Mouse (Mus musculus): ENCODE data around the gene Pak3.
"Not testable (repeated sequence)": the region's sequence is repeated elsewhere in the genome, so short reads cannot be mapped to it uniquely, and the experiment has no call there.

The Pak3 gene

DNA sequence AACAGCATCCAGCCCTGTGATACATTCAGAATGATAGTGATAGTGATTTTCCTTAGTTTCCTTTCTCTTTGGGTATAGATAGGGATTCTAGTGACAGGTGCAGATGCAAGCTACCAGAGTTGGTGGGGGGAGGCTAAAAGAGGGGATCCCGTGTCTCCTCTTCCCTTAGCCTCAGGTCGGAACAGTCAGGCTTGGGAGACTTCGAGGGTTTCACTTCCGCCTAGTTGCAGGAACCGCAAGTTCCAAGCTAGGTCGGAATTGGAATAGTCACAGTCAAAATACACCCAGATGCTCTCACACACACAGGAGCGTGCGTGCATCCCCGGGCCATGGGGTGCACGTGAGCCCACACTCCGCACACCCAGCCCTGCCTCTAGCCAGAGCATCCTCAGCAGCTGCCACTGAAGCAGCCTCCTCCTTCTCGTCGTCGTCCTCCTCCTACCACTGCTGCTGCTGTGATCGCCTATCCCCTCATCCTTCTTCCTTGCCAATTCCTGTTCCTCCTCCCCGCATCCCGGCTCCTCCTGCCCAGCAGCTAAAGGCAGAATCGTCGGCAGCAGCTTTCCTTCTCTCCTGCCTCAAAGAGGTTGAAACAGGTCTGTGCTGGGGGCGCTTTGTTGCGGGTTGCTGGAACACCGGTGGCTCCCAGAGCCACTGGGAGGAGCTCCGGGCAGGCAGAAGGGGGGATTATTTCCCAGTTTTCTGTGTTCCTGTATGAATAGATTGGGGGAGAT is at the start of gene Pak3:
Pak3 (plus strand) TSS at position 424 of the 734 bp plus-strand sequence.
- peak in 1 of 2 experiments; percentile 41 for DNase-seq (ENCODE audit: inconsistent age in 2 of 2, low spot score in 1 of 2)

DNA sequence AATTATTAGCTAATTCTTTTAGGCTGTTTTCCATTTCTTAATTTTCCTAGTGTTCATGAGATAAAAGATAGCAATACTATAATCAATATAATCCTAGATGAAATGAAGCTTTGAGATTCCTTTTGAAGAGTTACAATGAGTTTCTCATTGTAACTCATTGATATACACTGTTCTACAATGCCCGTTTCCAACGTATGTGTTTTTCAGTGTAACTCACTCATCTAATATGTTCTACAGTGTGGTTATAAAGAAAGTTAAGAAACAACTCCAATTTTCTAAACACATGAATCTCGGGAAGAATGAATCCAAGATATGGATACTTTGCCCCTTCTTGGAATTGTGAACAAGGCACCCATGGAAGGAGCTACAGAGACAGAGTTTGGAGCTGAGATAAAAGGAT is 35.5 kb upstream of the Pak3 start:
- peak; percentile 89 to 100 for DNase-seq (ENCODE audit: inconsistent age in 2 of 2, low spot score in 1 of 2)

DNA sequence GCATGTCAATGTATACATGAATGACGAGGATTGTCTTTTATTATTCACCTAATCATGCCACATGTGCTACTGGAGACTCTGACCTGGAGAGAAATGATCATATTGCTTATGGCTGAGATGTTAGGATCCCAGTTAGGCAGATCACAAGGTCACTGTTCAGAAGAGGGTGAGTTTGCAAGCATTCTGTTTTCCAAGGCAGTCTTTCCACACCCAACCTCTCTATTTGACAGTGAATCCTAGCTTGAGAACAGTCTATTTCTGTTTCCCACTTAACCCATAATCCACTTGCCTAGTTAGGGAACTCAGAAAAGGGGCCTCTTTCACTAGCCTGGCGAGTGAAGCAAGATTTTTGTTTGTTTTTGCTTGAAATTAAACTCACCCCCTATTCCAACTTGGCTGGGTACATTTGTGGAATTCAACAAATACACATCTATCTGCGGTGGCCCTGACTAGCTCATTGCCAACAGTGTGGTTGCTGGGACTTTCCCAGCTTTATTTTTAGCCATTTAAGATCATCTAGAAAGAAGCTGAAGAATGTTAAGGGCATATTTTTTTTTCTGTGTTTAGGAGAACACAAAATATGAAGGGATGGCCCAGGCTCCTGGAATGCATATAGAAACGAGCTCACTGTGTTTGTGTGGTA is 17.2 kb upstream of the Pak3 start:
- peak in 1 of 2 experiments; percentile 32 for DNase-seq (ENCODE audit: inconsistent age in 2 of 2, low spot score in 1 of 2)

DNA sequence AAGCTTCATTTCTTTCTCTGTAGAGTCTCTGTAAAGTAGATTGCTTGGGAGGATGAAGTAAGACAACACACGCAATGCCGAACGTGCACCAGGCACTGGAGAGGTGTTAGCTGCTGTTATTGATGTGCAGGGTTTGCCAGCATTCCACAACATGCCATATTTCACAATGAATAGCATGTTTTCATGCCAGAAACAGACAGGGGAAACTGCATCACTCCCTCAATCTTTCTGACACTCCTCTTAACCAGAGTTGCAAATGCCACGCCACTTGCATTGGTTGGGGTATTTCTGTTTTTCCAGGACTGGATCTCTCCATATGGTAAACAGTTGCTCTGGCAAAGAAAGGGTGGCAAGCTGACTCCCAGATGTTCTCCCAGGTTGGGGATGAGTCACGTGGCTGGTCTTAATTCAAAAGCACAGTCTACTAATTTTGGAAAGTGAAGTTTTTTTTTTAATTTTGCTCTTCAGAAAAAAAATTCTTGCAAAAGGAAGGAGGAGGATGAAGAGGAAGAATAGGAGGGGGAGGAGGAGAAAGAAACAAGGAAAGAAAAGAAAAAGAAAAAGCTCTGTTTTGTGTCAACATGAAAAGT is 16.5 kb upstream of the Pak3 start:
- DNase-seq (ENCODE audit: inconsistent age in 2 of 2, low spot score in 1 of 2), result peak in 1 of 2 experiments; percentile 23

DNA sequence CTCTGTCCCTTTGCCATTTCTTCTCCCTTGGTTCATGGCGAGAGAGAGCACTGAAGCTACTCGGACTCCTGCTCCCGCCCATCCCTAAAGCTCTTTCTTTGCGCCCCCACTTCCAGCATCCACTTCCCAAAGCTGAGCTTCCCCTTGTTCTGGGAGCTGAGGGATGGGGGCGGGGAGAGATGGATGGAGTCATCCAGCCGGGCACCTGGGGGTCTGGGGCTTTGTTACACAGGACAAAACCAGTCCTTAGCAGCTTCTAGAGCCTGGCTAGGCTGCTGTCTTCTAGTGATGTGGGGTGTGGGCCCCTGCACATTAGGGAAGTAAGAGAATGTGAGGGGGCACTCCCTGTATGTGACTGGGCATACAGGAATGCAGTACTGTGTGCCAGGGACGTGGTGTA is 526 bp downstream of the Pak3 start:
- DNase-seq (ENCODE audit: inconsistent age in 2 of 2, low spot score in 1 of 2), result no peak

DNA sequence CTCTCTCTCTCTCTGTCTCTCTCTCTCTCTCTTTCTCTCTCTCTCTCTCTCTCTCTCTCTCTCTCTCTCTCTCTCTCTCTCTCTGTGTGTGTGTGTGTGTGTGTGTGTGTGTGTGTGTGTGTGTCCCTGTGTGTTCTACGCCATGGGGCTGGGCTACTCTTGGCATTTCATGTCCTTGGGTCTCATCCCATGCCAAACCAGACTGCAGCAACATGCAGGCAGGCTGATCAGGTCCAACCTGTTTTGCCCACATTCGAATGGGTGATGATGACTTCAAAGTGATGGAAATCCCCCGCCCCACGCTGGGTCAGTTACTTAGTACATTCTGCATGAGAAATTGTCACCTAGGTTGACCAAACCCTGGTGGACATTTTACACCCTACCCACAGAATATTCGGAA is 1.1 kb downstream of the Pak3 start:
- DNase-seq (ENCODE audit: inconsistent age in 2 of 2, low spot score in 1 of 2), result not testable (repeated sequence)

DNA sequence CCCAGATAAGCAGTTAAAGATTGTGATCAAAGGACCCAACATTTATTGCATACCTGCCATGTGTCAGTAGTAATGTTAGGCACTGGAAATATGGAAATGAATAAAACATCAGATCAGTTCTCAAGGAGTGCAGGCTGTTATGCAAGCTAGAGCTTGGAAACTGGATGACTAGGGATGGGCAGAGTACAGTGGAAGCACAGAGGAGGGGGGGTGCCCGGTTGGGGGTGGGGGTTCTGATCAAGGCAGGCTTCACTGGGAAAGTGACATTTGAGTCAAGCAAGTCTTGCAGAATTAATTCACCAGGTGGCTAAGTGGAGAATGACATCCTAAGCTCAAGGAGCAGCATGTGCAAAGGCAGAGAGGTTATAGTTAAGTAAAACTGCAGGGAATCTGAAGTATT is 1.8 kb downstream of the Pak3 start:
- DNase-seq (ENCODE audit: inconsistent age in 2 of 2, low spot score in 1 of 2), result no peak

DNA sequence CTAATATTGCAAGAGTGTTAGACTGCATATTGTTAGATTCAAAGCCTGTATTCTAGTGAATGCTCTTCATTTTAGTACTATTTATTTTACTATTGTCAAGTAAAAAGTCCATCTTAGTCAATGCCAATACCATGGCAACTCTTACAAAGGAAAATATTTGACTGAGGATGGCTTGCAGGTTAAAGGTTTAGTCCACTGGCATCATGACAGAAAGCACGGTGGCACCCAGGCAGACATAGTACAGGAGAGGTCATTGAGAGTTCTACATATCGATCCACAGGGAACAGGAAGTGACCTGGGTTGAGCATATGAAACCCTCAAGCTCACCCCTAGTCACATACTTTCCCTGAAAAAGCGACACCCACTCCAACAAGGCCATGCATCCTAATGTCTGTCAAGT is 13.9 kb downstream of the Pak3 start:
- DNase-seq (ENCODE audit: inconsistent age in 2 of 2, low spot score in 1 of 2), result no peak

DNA sequence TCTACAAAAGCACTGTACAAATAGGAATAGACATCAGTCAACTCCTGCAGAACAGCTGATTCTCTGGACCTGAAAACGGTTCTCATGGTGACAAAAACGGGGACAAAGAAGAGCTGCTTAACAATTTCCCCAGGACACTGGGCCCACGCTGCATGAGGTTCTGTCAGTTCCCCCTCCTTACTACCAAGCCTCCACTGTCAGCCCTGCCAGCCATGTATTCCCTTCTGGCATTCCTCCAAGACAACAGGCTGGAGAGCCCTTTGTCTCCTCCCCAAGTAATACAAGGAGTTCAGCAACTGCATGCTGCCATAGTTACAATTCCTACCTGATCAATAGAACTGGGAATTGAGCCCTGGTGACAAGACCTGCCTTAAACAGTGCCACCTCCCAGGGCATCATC is 15.2 kb downstream of the Pak3 start:
- no peak for DNase-seq (ENCODE audit: inconsistent age in 2 of 2, low spot score in 1 of 2)

DNA sequence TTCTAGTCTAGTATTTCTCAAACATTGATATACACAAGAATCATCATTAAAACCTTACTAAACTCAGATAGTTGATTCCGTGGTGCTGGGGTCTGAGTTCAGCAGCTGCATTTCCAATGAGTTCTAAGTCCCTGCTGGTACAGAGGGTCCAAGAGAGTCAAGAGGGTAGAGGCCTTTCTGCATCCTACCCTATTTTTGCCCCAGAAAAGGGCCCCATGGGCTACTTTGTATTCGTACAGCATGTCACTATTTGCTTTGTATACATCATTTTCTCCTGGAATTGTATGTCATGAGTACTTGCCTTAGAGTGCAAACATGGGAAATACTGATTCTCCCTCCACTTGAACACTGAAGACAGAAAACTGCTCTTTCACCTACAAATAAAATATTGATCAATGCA is 24.4 kb downstream of the Pak3 start:
- no peak for DNase-seq (ENCODE audit: inconsistent age in 2 of 2, low spot score in 1 of 2)

DNA sequence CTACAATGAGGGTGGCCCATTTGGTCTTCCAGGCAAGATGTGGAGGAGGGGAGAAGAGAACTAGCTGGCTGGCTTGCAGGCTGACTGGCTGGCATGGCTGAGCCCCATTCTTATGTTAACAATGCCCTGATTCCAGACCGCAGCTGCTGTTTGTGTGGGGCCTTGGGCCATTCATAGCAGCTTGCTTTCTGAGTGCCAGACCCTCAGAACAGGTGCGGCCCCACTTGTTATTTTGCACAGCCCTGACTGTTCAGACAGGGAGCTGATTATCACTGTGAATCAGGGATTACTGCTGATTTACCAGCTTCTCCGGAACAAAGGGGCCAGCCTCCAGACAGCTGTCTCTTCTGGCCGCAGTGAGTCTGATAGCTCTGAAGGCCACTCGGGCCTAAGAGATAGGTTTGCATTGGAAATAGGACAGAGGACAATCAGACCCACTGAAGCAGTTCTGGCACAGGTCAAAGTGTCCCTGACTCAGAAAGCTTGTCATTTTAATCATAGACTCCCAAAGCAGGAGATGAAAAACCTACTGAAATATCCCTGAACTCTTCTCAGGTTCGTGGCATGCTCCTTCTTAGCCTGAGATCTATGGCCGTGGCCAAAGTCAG is 24.9 kb downstream of the Pak3 start:
- DNase-seq (ENCODE audit: inconsistent age in 2 of 2, low spot score in 1 of 2), result peak; percentile 61 to 75

DNA sequence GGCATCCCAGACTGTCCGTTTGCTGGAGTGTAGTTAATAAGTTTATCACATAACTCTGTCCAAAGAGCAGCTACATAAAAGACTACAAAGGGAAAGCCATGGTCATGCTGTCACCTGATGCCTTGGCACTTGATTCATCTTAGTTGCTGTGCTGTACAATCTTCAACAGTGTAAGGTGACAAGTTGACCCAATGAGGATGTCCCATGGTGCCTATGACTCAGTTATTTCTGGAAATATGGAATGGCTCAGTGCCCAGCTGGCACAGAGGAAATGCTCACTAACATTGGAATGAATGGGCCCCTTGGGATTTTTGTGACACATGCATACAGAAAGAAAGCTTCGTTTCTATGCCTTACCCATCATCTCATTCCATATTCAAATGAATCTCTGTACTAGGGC is 55.3 kb downstream of the Pak3 start:
- no peak for DNase-seq (ENCODE audit: inconsistent age in 2 of 2, low spot score in 1 of 2)

DNA sequence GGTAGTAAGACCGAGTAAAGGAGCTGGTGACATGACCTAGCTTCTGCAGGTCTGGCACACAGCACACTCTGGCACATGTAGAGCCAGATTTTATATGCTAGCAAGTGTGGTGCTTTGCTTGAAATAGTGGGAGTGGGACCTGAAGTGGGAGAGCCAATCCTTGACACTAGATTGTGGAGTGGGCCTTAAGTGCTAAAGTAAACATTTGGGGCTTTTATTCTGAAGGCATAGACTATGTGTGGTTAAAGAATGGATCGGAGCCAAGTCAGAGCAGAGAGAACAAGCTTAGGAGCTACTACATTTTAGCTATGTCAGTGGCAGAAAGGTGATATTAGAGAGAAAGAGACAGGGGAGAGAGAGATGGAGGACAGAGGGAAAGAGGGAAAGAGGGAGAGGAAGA is 61.5 kb downstream of the Pak3 start:
- DNase-seq (ENCODE audit: inconsistent age in 2 of 2, low spot score in 1 of 2), result no peak

DNA sequence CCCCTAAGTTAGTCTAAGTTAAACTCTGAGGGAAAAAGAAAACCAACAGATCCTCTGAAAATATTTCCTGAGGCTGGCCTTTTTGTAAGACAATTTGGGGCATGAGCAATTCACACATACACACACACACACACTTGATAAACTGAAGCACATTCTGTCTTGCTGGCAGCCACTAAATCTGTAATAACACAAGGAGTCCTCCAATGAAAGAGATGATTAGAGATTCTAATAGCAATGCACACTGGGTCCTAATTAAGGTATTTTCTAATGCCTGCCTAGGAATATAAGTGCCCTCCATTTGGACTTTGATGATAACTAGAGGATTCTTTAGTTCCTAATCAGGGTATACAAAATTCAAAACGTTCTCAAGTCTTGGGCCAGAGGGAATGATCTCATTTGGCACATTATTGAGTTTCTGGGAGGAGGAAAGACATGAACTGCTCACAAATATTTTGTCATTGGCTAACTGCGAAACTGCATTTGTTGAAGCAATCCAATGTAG is 62.1 kb downstream of the Pak3 start:
- DNase-seq (ENCODE audit: inconsistent age in 2 of 2, low spot score in 1 of 2), result no peak

DNA sequence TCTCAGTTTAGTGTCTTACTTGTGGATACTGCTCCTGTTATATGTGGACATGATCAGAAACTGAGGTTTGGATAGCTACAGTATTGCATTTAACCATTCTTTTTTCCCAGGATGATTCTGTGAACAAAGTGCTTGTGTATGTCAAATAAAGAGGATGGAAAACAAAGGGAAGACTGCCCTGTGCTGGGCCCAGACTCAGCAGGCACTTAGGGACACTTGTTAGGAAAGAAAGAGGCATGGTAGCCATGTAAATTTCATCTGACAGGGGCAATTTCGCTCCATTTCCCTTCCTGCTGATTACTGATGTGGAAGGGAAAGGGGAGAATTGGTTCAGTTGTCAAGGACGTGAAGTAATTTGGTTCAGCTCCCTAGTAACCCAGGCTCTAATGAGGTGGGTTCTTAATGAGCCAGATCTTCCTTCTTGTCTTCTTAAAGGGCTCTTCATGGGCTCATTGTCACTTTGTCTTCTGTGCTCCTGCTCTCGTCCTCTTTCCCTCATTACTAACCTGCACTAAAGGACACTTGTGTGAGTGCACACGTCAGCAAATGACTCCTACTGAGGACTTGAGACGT is 88.6 kb downstream of the Pak3 start:
- no peak for DNase-seq (ENCODE audit: inconsistent age in 2 of 2, low spot score in 1 of 2)

DNA sequence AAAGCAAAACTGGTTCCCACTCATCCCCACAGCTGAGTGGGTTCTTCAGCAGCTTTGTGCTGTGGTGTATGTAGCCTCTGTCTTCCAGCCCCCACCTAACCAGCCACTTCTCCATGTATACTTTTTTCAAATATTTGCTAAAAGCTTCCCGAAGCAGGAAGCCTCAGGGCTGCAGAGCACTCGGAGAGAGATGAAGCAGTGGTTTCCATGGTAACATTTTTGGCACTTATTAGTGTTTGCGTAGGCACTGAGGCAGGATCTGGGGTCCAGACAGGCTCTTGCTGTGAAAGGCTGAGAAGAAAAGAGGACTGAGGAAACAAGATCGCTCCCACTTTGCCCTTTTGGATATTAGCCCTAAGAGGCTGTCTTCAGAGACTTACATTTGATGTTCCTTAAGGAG is 100.3 kb downstream of the Pak3 start:
- DNase-seq (ENCODE audit: inconsistent age in 2 of 2, low spot score in 1 of 2), result peak in 1 of 2 experiments; percentile 12

DNA sequence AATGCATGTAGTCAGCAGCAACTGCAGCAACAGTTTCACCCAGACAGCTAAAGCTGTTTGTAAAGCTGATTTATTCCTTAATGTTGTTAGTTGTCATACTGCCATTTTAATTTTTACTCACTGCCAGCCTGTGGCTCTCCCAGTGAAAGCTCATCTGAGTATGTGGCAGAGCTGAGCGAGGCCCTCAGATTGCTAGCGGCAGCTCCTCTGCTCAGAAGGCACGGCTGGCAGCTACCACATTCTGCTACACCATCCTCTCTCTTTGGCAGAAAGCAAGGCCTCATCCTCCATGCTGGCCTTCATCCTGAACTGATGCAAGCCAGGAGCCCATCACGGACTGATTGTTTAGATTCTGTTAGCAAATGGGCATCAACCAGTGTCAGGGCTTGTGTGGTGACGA is 109.4 kb downstream of the Pak3 start:
- DNase-seq (ENCODE audit: inconsistent age in 2 of 2, low spot score in 1 of 2), result no peak

DNA sequence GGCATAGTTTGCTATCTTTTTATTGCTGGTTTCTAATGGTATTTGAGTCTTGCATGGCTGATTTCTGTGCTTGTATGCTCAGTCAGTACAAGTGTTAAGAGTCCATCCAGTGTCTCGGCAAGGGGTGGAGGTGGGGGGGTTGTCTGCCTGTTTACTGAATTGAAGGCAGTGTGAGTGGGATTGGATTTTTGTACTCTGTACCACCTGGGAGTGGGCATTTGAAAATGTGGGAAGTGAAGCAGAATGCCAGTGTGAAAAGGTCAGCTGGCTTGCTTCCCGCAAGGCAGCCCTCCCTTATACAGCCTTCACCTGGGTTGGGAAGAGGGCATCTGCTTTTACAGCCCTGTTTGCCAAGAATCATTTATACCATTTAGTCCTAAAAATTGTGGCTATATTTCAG is 125.5 kb downstream of the Pak3 start:
- no peak for DNase-seq (ENCODE audit: inconsistent age in 2 of 2, low spot score in 1 of 2)

DNA sequence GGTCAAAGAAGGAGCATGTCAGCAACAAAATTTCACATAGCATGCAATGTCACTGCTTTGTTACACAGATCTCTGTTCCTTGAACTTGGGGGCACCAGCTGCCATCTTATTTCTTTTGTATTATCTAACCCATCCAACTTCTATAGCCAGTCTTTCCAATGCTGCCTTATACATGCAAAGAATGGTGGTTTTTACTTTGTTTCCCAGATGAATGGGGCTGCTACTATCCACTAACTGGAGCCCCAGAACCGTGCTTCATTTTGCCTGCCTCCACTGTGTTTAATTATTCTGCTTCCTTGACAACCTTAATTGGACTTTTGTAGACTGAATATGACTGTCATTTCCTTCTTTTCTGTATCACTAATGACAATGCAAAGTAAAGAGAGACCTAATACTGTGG is 126.4 kb downstream of the Pak3 start:
- DNase-seq (ENCODE audit: inconsistent age in 2 of 2, low spot score in 1 of 2), result no peak

DNA sequence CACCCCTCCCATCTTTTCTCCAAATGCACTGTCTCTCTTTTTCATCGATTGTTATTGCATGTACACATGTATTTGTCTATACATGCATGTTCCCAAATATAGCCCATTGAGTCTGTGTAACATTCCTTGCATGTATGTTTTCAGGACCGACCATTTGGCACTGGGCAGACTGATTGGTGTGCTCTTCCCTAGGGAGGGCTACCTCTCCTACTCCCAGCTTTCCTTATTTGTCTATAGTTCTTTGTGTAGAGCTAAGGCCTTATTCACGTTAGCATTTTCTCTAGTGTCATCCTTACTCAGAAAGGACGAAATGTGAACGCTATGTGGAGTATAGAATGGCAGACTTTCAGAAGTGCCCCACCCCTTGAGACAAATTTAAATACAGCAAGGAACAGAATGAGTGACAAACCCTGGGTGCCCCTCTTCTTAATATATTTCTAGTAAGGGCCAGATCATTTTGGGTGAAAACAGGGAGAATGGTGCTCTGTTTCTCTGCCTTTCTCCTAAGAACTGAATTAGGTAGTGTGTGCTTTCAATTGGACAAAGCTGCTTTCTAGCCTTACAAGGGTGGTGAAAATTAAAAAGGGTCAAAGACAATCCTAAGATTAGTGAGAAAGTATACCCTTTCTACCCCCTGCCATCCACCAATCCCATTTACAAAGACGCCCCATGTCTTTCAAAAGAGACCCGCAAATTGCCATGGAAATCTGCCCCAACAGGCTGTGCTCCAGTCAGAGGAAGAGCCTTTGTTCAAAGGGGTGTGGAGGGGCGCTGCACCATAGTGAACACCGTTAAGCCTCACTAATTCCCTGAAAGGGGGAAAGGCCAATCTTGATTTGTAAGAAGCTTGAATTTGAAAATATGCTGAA is 136.2 kb downstream of the Pak3 start:
- DNase-seq (ENCODE audit: inconsistent age in 2 of 2, low spot score in 1 of 2), result no peak

DNA sequence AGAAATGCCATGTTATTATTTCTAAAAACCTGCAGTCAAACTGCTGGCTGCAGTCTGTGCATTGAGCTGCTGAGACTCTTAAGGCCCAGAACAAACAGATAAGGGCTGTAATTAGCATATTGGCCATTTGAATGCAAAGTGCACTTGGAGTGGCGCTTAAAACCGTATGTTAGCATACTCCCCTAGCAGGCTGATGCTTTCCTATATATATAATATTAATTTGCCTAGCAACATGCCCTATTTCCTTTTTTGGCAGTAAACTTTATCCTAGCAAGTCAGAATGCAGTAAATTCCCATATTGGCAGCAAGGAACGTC is 136.7 kb downstream of the Pak3 start:
- no peak for DNase-seq (ENCODE audit: inconsistent age in 2 of 2, low spot score in 1 of 2)

Data from adrenal gland, adult (tissue).